Mouse (Mus musculus) kidney, adult 2 months (tissue): ENCODE measurements at regions not wholly inside any gene's neighbourhood (a gene's known extent, or its start where the extent isn't known, plus 50 kb on each side); places are given as distances from the start of the nearest gene placed in this dataset.

Experiments used
- CTCF ChIP-seq: fragments of 200-500 bp; conservative IDR thresholded peaks from 2 replicates; pipeline ENCODE4 v1.5.1; 2011; ENCODE audit warnings: low read depth, mild to moderate bottlenecking, control low read depth, low read length, moderate library complexity, mixed read lengths; ENCODE audit not compliant: insufficient read depth, insufficient read length
- POLR2A ChIP-seq: fragments of 200-500 bp; IDR thresholded peaks from one replicate; pipeline ENCODE4 v1.6.1; 2011; ENCODE audit warnings: low read depth, low read length, control low read depth

DNA sequence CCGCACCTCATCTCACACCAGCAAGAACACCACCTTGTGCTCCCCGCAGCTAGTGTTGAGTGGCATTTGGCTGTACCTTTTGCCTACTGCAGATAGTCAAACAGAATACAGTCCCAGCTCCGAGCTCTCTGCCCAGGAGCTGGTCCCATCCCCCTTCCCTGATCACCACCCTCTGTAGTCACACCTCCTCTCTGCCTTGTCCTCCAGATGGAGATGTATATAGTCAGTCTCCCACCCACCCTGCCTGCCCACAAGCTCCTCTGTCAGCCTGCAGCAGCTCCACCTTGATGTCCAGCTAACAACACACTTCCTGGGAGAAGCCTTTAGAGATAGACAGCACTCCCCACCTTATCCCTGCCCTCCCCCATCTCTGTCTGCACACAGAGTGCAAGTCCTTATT, 115.7 kb upstream of the Sox5 start:
- TF ChIP-seq CTCF = no peak
- no peak for TF ChIP-seq POLR2A
